Mouse (Mus musculus) small intestine, adult 2 months (tissue): Measurements from ENCODE around the gene Pnpt1.

Experiments used
- CTCF ChIP-seq: fragments of 200-500 bp; IDR thresholded peaks from 2 replicates; pipeline ENCODE4 v1.5.1; 2012; ENCODE audit warnings: low read depth, mild to moderate bottlenecking, control low read depth, inconsistent platforms, low read length, moderate library complexity, mixed read lengths; ENCODE audit not compliant: insufficient replicate concordance, insufficient read length; ENCODE audit errors: extremely low read depth
- POLR2A ChIP-seq: fragments of 200-500 bp; IDR thresholded peaks from 2 replicates; pipeline ENCODE4 v1.6.1; 2012; ENCODE audit warnings: low read depth, mild to moderate bottlenecking, control low read depth, inconsistent platforms, low read length, moderate library complexity

DNA sequence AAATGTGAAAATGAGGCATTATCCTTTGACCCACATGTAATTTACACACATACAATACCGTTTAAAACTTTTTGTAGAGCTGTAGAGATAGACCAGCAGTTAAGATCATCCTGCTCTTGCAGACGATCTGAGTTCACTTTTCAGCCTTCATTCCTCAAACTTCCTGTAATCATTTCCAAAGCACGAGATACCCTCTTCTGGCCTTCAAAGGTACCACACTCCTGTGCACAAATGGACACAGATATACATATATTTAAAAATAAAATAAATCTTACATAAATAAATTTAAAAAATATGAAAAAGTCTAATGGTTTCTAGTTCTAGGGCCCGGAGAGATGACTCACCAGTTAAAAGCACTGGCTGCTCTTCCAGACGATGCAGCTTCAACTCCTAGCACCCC is 73.1 kb downstream of the Pnpt1 start:
- no peak for TF ChIP-seq CTCF
- no peak for TF ChIP-seq POLR2A
